Mouse (Mus musculus) neural tube, embryonic 15.5 days (tissue): Measurements from ENCODE around the gene Klf5. TPM values are rescaled to one million over a fixed set of nuclear protein-coding genes. Genes with fewer than 3 reads are reported as not detected.

ENCODE experiments used
- ATAC-seq: fragments of 200-750 bp; cut with Nextera tagmentation; 2 replicates; pipeline ENCODE4 v1.8.0; 2017; ENCODE audit warnings: mild to moderate bottlenecking, moderate TSS enrichment, moderate library complexity; ENCODE audit not compliant: low FRiP score
- H3K27ac ChIP-seq: fragments of 300-500 bp; sonication (generic); replicated peaks from 2 replicates; pipeline ENCODE4 v1.5.1; 2015; ENCODE audit warnings: mild to moderate bottlenecking, inconsistent platforms
- H3K27me3 ChIP-seq: fragments of 300-500 bp; sonication (generic); replicated peaks from 2 replicates; pipeline ENCODE4 v1.6.1; 2015; ENCODE audit warnings: inconsistent platforms
- H3K36me3 ChIP-seq: fragments of 300-500 bp; sonication (generic); 2 replicates; pipeline ENCODE4 v1.6.1; 2015; ENCODE audit warnings: inconsistent platforms
- H3K4me1 ChIP-seq: fragments of 300-500 bp; sonication (generic); 2 replicates; pipeline ENCODE4 v1.6.1; 2015; ENCODE audit warnings: inconsistent platforms
- H3K4me2 ChIP-seq: fragments of 300-500 bp; sonication (generic); 2 replicates; pipeline ENCODE4 v1.6.1; 2015; ENCODE audit warnings: inconsistent platforms, mild to moderate bottlenecking, moderate library complexity
- H3K4me3 ChIP-seq: fragments of 300-500 bp; sonication (generic); replicated peaks from 2 replicates; pipeline ENCODE4 v1.5.1; 2015; ENCODE audit warnings: mild to moderate bottlenecking, inconsistent platforms
- H3K9ac ChIP-seq: fragments of 300-500 bp; sonication (generic); replicated peaks from 2 replicates; pipeline ENCODE4 v1.6.1; 2015; ENCODE audit warnings: mild to moderate bottlenecking, inconsistent platforms
- H3K9me3 ChIP-seq: fragments of 300-500 bp; sonication (generic); replicated peaks from 2 replicates; pipeline ENCODE4 v1.6.1; 2016; ENCODE audit warnings: inconsistent platforms
- WGBS: fragments of 180-500 bp; shearing (Covaris S2); methylation state at CpG from one replicate; pipeline ENCODE4 v1.1.7; 2015; ENCODE audit warnings: mixed read lengths; 5-methylcytosine and 5-hydroxymethylcytosine counted together
- polyA plus RNA-seq: library from polyadenylated mRNA; unstranded; fragments of >200 nt; fragmentation: Nextera tagmentation; extraction: Ambion mirVana; gene quantifications from 2 replicates; pipeline ENCODE4 v1.2.1, GENCODE M21; 2015

The Klf5 gene
- polyA plus RNA-seq, 1 experiment from 2014 or later = 5.2 TPM

- no peaks in the 10 kb centered on the region for H3K4me1 ChIP-seq
- no peak for ATAC-seq
- H3K9ac ChIP-seq = no peak overlapping the region
- H3K36me3 ChIP-seq = no peaks in the 10 kb centered on the region
- WGBS = 99% methylated on average over 4 of the region's 4 CpGs
- no peaks in the 10 kb centered on the region for H3K27me3 ChIP-seq
- H3K4me2 ChIP-seq = no peak overlapping the region
- no peak overlapping the region for H3K27ac ChIP-seq
- no peak overlapping the region for H3K4me3 ChIP-seq
- no peaks in the 10 kb centered on the region for H3K9me3 ChIP-seq
Observed at GRCm38 (mm10) chr14:99316275-99316674, 17.8 kb downstream of the Klf5 start.

GRCm38 (mm10) chr14:99320736-99321135, 22.2 kb downstream of the Klf5 start:
- ATAC-seq = no peak
- Histone ChIP-seq H3K9me3 (no peaks in the 10 kb centered on the region), H3K27me3 (no peaks in the 10 kb centered on the region), H3K4me1 (no peaks in the 10 kb centered on the region), H3K4me2 (no peak overlapping the region), H3K27ac (no peak overlapping the region), H3K9ac (no peak overlapping the region), H3K36me3 (no peaks in the 10 kb centered on the region), H3K4me3 (no peak overlapping the region)
- WGBS = 89% methylated on average over 5 of the region's 5 CpGs

GRCm38 (mm10) chr14:99323376-99323775, 24.9 kb downstream of the Klf5 start:
- no peak for ATAC-seq
- WGBS = 85% methylated on average over 10 of the region's 10 CpGs
- Histone ChIP-seq H3K36me3 (no peaks in the 10 kb centered on the region), H3K9me3 (no peaks in the 10 kb centered on the region), H3K9ac (no peak overlapping the region), H3K4me1 (no peaks in the 10 kb centered on the region), H3K27me3 (no peaks in the 10 kb centered on the region), H3K4me3 (no peak overlapping the region), H3K27ac (no peak overlapping the region), H3K4me2 (no peak overlapping the region)

- H3K9ac ChIP-seq = no peak overlapping the region
- ATAC-seq = no peak
- no peak overlapping the region for H3K4me2 ChIP-seq
- no peak overlapping the region for H3K4me3 ChIP-seq
- H3K9me3 ChIP-seq = no peaks in the 10 kb centered on the region
- 76% methylated on average over 4 of the region's 4 CpGs for WGBS
- no peaks in the 10 kb centered on the region for H3K27me3 ChIP-seq
- H3K27ac ChIP-seq = no peak overlapping the region
- no peaks in the 10 kb centered on the region for H3K4me1 ChIP-seq
- H3K36me3 ChIP-seq = no peaks in the 10 kb centered on the region
Observed at GRCm38 (mm10) chr14:99324523-99324922, 26.0 kb downstream of the Klf5 start.

- H3K4me2 ChIP-seq = no peak overlapping the region
- 72% methylated on average over 12 of the region's 12 CpGs for WGBS
Observed at GRCm38 (mm10) chr14:99325597-99326472, 27.3 kb downstream of the Klf5 start.

GRCm38 (mm10) chr14:99336598-99336997, 38.1 kb downstream of the Klf5 start:
- no peaks in the 10 kb centered on the region for H3K27me3 ChIP-seq
- WGBS = 91% methylated on average over 3 of the region's 3 CpGs
- H3K27ac ChIP-seq = no peak overlapping the region
- H3K4me3 ChIP-seq = no peak overlapping the region
- H3K36me3 ChIP-seq = no peaks in the 10 kb centered on the region
- H3K4me2 ChIP-seq = no peak overlapping the region
- no peak for ATAC-seq
- H3K9ac ChIP-seq = no peak overlapping the region
- H3K9me3 ChIP-seq = no peaks in the 10 kb centered on the region
- H3K4me1 ChIP-seq = no peaks in the 10 kb centered on the region

More at GRCm38 (mm10) chr14:99325597-99326472, 27.3 kb downstream of the Klf5 start:
- no peak overlapping the region for H3K4me3 ChIP-seq
- H3K27me3 ChIP-seq = no peaks in the 10 kb centered on the region
- no peak overlapping the region for H3K27ac ChIP-seq
- H3K4me1 ChIP-seq = no peaks in the 10 kb centered on the region
- H3K9me3 ChIP-seq = no peaks in the 10 kb centered on the region
- H3K36me3 ChIP-seq = no peaks in the 10 kb centered on the region
- no peak overlapping the region for H3K9ac ChIP-seq
- ATAC-seq = no peak

GRCm38 (mm10) chr14:99339021-99339420, 40.5 kb downstream of the Klf5 start:
- Histone ChIP-seq H3K4me1 (no peaks in the 10 kb centered on the region), H3K36me3 (no peaks in the 10 kb centered on the region), H3K9ac (no peak overlapping the region), H3K4me3 (no peak overlapping the region), H3K27ac (no peak overlapping the region), H3K4me2 (no peak overlapping the region), H3K9me3 (no peaks in the 10 kb centered on the region), H3K27me3 (no peaks in the 10 kb centered on the region)
- 48% methylated on average over 8 of the region's 8 CpGs for WGBS
- no peak for ATAC-seq

- H3K27ac ChIP-seq = no peak overlapping the region
- H3K27me3 ChIP-seq = no peaks in the 10 kb centered on the region
- 6% methylated on average over 9 of the region's 9 CpGs for WGBS
- no peak for ATAC-seq
- no peak overlapping the region for H3K4me2 ChIP-seq
- no peak overlapping the region for H3K9ac ChIP-seq
- H3K4me3 ChIP-seq = no peak overlapping the region
- H3K36me3 ChIP-seq = no peaks in the 10 kb centered on the region
- no peaks in the 10 kb centered on the region for H3K4me1 ChIP-seq
- H3K9me3 ChIP-seq = no peaks in the 10 kb centered on the region
Observed at GRCm38 (mm10) chr14:99339681-99340522, 41.4 kb downstream of the Klf5 start.

- WGBS = 86% methylated on average over 1 of the region's 1 CpGs
- H3K4me3 ChIP-seq = no peak overlapping the region
- H3K4me2 ChIP-seq = no peak overlapping the region
- no peaks in the 10 kb centered on the region for H3K4me1 ChIP-seq
- no peak overlapping the region for H3K9ac ChIP-seq
- no peaks in the 10 kb centered on the region for H3K27me3 ChIP-seq
- H3K36me3 ChIP-seq = no peaks in the 10 kb centered on the region
- H3K9me3 ChIP-seq = no peaks in the 10 kb centered on the region
- no peak overlapping the region for H3K27ac ChIP-seq
- no peak for ATAC-seq
Observed at GRCm38 (mm10) chr14:99340703-99341102, 42.2 kb downstream of the Klf5 start.

- Histone ChIP-seq H3K9ac (no peak overlapping the region), H3K27me3 (no peaks in the 10 kb centered on the region), H3K27ac (no peak overlapping the region), H3K36me3 (no peaks in the 10 kb centered on the region), H3K4me3 (no peak overlapping the region), H3K9me3 (no peaks in the 10 kb centered on the region), H3K4me1 (no peaks in the 10 kb centered on the region), H3K4me2 (no peak overlapping the region)
- 55% methylated on average over 13 of the region's 13 CpGs for WGBS
- ATAC-seq = no peak
Observed at GRCm38 (mm10) chr14:99348175-99348764, 49.8 kb downstream of the Klf5 start.

GRCm38 (mm10) chr14:99349606-99350005, 51.1 kb downstream of the Klf5 start:
- Histone ChIP-seq H3K4me1 (no peaks in the 10 kb centered on the region), H3K36me3 (no peaks in the 10 kb centered on the region), H3K4me3 (no peak overlapping the region), H3K27me3 (no peaks in the 10 kb centered on the region), H3K9ac (no peak overlapping the region), H3K27ac (no peak overlapping the region), H3K4me2 (no peak overlapping the region), H3K9me3 (no peaks in the 10 kb centered on the region)
- 80% methylated on average over 6 of the region's 6 CpGs for WGBS
- no peak for ATAC-seq
